Mouse (Mus musculus): ENCODE data around the gene Zbtb16. TPM values are rescaled to one million over a fixed set of nuclear protein-coding genes. Genes with fewer than 3 reads are reported as not detected.

Gene Zbtb16
- polyA plus RNA-seq, 1 experiment from 2014 or later: 2.3 TPM

DNA sequence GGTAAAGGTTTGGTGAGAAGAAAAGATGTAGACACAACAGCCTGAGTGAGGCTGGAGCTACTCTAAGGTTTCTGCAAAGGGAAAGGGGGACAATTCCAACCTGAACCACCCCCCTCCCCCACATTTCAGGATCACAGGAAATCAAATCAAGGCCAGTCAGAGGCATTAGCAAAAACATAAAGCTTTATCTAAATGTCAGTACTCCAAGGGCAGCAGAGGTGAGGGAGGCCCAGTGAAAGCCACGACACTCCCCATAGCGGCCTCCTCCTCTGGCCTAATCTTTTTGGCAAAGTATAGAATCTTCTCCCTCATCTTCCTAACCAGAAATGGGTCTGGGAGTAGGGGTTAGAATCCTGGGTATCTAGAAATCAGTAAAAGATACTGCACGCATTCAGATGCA lies 113.0 kb downstream of the Zbtb16 start:
- WGBS: 30% methylated on average over 3 of the region's 3 CpGs
- Histone ChIP-seq H3K27ac (ENCODE audit: low read depth, low read length) (no peak overlapping the region), H3K4me2 (no peak overlapping the region; the same call in 1 of the 2 replicates)

DNA sequence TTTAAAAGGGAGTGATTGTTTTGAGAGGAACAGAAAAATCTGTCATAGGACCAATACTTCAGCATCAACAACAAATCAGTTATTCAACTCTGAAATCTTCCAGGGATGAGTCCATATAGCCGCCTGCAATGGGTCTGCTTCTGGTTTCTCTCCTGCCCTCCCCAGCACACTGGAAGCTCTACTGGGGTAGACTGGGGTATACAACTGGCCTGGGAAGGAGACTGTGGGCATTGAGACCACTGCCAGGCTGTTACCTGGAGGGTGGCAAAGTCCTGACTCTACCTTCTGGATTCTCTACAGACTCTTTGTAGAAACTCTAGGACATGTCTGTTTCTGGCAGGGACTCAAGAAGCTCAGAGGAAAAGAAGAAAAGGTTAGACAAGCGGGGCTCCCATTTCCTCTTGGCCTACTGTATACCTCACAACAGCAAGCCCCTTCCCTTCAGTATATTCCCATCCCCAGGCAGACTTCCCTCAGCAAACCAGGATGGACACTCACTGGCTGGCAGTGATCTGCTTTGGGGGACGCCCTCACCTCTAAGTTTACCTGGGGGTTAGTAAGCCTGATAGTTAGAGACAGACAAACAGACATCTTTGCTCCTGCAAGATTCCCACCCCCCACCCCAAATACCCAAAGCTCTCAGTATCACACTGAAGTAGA lies 113.6 kb downstream of the Zbtb16 start:
- no peak overlapping the region for H3K4me2 ChIP-seq
- 82% methylated on average over 3 of the region's 3 CpGs for WGBS
- no peaks in the 10 kb centered on the region for H3K9me3 ChIP-seq (ENCODE audit: control insufficient read depth, low read length)
- H3K4me1 ChIP-seq (replicated peaks; ENCODE audit: control insufficient read depth, insufficient read depth, low read length): peaks cover 10% of the 10 kb centered on the region; the same call in 1 of the 2 replicates
- no peak overlapping the region for H3K4me3 ChIP-seq (ENCODE audit: low read depth, low read length)
- H3K36me3 ChIP-seq (ENCODE audit: control insufficient read depth, insufficient read depth, low read length): no peaks in the 10 kb centered on the region
- H3K9ac ChIP-seq (ENCODE audit: low read depth, low read length): no peak overlapping the region
- H3K27ac ChIP-seq (ENCODE audit: low read depth, low read length): no peak overlapping the region
- no peak for DNase-seq (ENCODE audit: low spot score)
- ATAC-seq (replicated peaks; ENCODE audit: low FRiP score): no peak
- no peaks in the 10 kb centered on the region for H3K27me3 ChIP-seq (replicated peaks; ENCODE audit: control insufficient read depth, insufficient read depth, low read length)

More for the DNA sequence above, 113.0 kb downstream of the Zbtb16 start:
- DNase-seq (ENCODE audit: low spot score): no peak
- no peak overlapping the region for H3K4me3 ChIP-seq (ENCODE audit: low read depth, low read length)
- no peaks in the 10 kb centered on the region for H3K9me3 ChIP-seq (ENCODE audit: control insufficient read depth, low read length)
- no peaks in the 10 kb centered on the region for H3K36me3 ChIP-seq (ENCODE audit: control insufficient read depth, insufficient read depth, low read length)
- ATAC-seq (replicated peaks; ENCODE audit: low FRiP score): no peak
- H3K27me3 ChIP-seq (replicated peaks; ENCODE audit: control insufficient read depth, insufficient read depth, low read length): no peaks in the 10 kb centered on the region
- peaks cover 10% of the 10 kb centered on the region; the same call in 1 of the 2 replicates for H3K4me1 ChIP-seq (replicated peaks; ENCODE audit: control insufficient read depth, insufficient read depth, low read length)
- no peak overlapping the region for H3K9ac ChIP-seq (ENCODE audit: low read depth, low read length)

DNA sequence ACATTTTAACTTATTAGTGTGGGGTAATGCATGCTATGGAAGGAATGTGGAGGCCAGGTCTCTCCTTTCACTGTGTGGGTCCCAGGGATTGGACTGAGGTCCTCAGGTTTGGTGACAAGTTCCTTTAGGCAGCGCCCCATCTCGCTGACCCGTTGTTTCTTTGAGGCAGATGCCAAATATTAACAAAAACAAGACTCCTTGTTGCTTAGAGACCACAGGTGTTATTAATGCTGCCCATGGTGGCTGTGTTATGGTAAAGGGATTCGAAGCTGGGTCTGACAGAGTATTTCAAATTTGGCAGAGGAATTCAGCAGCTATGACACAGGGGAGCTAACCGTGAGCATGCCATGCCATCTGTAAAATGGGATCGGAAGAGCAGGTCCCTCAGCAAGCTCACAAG lies 114.4 kb downstream of the Zbtb16 start:
- WGBS: 87% methylated on average over 6 of the region's 6 CpGs
- Histone ChIP-seq H3K9me3 (ENCODE audit: control insufficient read depth, low read length) (no peaks in the 10 kb centered on the region), H3K4me2 (no peak overlapping the region), H3K27me3 (replicated peaks; ENCODE audit: control insufficient read depth, insufficient read depth, low read length) (no peaks in the 10 kb centered on the region), H3K4me3 (ENCODE audit: low read depth, low read length) (no peak overlapping the region), H3K4me1 (replicated peaks; ENCODE audit: control insufficient read depth, insufficient read depth, low read length) (peaks cover 10% of the 10 kb centered on the region; the same call in 1 of the 2 replicates), H3K36me3 (ENCODE audit: control insufficient read depth, insufficient read depth, low read length) (no peaks in the 10 kb centered on the region), H3K27ac (ENCODE audit: low read depth, low read length) (no peak overlapping the region), H3K9ac (ENCODE audit: low read depth, low read length) (no peak overlapping the region)
- ATAC-seq (replicated peaks; ENCODE audit: low FRiP score): no peak
- DNase-seq (ENCODE audit: low spot score): no peak

DNA sequence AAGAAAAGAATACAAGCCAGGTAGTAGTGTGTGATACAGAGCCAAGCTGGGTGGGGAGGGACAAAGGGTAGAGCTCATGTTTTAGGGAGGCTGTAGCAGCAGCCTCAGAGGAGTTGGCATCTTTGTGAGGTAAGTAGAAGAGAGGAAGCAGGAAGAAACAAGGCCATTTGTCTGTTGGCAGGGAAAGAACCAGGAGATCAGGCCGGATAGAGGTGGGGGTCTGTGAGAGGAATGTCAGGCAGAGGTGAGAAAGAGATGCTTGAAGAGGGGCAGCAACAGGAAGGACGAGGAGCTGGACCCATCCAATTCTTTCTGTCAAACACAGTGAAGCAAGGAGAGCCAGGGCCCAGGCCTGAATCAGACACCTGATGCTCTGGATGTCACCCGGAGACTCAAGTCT lies 114.8 kb downstream of the Zbtb16 start:
- Histone ChIP-seq H3K9me3 (ENCODE audit: control insufficient read depth, low read length) (no peaks in the 10 kb centered on the region), H3K9ac (ENCODE audit: low read depth, low read length) (no peak overlapping the region), H3K4me3 (ENCODE audit: low read depth, low read length) (no peak overlapping the region), H3K36me3 (ENCODE audit: control insufficient read depth, insufficient read depth, low read length) (no peaks in the 10 kb centered on the region), H3K27me3 (replicated peaks; ENCODE audit: control insufficient read depth, insufficient read depth, low read length) (no peaks in the 10 kb centered on the region), H3K27ac (ENCODE audit: low read depth, low read length) (no peak overlapping the region), H3K4me2 (no peak overlapping the region), H3K4me1 (replicated peaks; ENCODE audit: control insufficient read depth, insufficient read depth, low read length) (peaks cover 10% of the 10 kb centered on the region; the same call in 1 of the 2 replicates)
- WGBS: 64% methylated on average over 3 of the region's 3 CpGs
- DNase-seq (ENCODE audit: low spot score) (no peak), ATAC-seq (replicated peaks; ENCODE audit: low FRiP score) (no peak)

DNA sequence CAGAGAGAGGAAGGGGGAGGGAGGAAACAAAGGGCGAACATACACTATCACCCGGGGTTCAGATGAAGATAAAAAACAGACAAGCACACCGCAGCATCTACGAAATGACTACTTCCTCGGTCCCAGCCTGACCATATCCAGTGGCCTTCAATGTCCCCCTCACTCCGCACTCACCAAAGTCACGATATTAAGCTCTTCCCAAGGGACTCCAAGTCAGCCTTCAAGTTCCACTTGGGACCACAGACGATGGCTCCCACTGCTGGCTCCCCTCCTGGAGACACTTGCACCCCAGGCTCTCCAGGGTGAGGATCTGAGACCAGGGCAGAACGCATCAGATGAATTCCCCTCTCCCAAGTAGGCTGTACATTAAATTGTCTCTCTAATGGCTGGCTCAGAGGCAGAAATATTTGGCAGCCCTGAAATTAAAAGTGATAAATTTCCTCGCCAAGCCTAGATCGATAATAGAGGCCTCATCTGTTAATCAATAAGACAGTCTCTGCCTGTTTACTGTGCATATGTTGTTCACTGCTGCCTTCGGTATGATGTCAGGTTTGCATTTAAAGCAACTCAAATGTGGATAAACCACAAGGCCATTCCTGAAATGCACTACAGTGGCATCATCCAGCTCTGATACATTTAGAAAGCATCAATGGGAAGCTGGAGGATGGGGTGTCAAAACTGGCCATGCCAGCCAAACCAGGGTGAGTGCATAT lies 115.6 kb downstream of the Zbtb16 start:
- 76% methylated on average over 12 of the region's 12 CpGs for WGBS
- ATAC-seq (replicated peaks; ENCODE audit: low FRiP score): no peak
- no peak overlapping the region for H3K27ac ChIP-seq (ENCODE audit: low read depth, low read length)
- peaks cover 10% of the 10 kb centered on the region; the same call in 1 of the 2 replicates for H3K4me1 ChIP-seq (replicated peaks; ENCODE audit: control insufficient read depth, insufficient read depth, low read length)
- H3K27me3 ChIP-seq (replicated peaks; ENCODE audit: control insufficient read depth, insufficient read depth, low read length): no peaks in the 10 kb centered on the region
- no peak overlapping the region for H3K4me2 ChIP-seq
- no peak overlapping the region for H3K9ac ChIP-seq (ENCODE audit: low read depth, low read length)
- no peaks in the 10 kb centered on the region for H3K36me3 ChIP-seq (ENCODE audit: control insufficient read depth, insufficient read depth, low read length)
- H3K9me3 ChIP-seq (ENCODE audit: control insufficient read depth, low read length): no peaks in the 10 kb centered on the region
- no peak overlapping the region for H3K4me3 ChIP-seq (ENCODE audit: low read depth, low read length)
- DNase-seq (ENCODE audit: low spot score): no peak

- Histone ChIP-seq H3K27me3 (replicated peaks; ENCODE audit: control insufficient read depth, insufficient read depth, low read length) (no peaks in the 10 kb centered on the region), H3K9me3 (ENCODE audit: control insufficient read depth, low read length) (no peaks in the 10 kb centered on the region), H3K4me3 (ENCODE audit: low read depth, low read length) (no peak overlapping the region), H3K9ac (ENCODE audit: low read depth, low read length) (no peak overlapping the region), H3K36me3 (ENCODE audit: control insufficient read depth, insufficient read depth, low read length) (no peaks in the 10 kb centered on the region), H3K4me1 (replicated peaks; ENCODE audit: control insufficient read depth, insufficient read depth, low read length) (peaks cover 10% of the 10 kb centered on the region; the same call in 1 of the 2 replicates), H3K4me2 (no peak overlapping the region), H3K27ac (ENCODE audit: low read depth, low read length) (no peak overlapping the region)
- no peak for DNase-seq (ENCODE audit: low spot score)
- WGBS: 88% methylated on average over 4 of the region's 4 CpGs
- no peak for ATAC-seq (replicated peaks; ENCODE audit: low FRiP score)
Measured at GRCm38 (mm10) chr9:48719619-48720018, 116.4 kb downstream of the Zbtb16 start.

GRCm38 (mm10) chr9:48716549-48716948 lies 119.5 kb downstream of the Zbtb16 start:
- H3K4me3 ChIP-seq (ENCODE audit: low read depth, low read length): no peak overlapping the region
- H3K27me3 ChIP-seq (replicated peaks; ENCODE audit: control insufficient read depth, insufficient read depth, low read length): no peaks in the 10 kb centered on the region
- H3K9me3 ChIP-seq (ENCODE audit: control insufficient read depth, low read length): no peaks in the 10 kb centered on the region
- peaks cover 14% of the 10 kb centered on the region for H3K4me1 ChIP-seq (replicated peaks; ENCODE audit: control insufficient read depth, insufficient read depth, low read length)
- 83% methylated on average over 8 of the region's 8 CpGs for WGBS
- H3K36me3 ChIP-seq (ENCODE audit: control insufficient read depth, insufficient read depth, low read length): no peaks in the 10 kb centered on the region
- H3K4me2 ChIP-seq: no peak overlapping the region
- no peak overlapping the region for H3K27ac ChIP-seq (ENCODE audit: low read depth, low read length)
- no peak for ATAC-seq (replicated peaks; ENCODE audit: low FRiP score)
- DNase-seq (ENCODE audit: low spot score): no peak
- H3K9ac ChIP-seq (ENCODE audit: low read depth, low read length): no peak overlapping the region

GRCm38 (mm10) chr9:48715042-48715441 lies 121.0 kb downstream of the Zbtb16 start:
- no peak for DNase-seq (ENCODE audit: low spot score)
- ATAC-seq (replicated peaks; ENCODE audit: low FRiP score): no peak
- Histone ChIP-seq H3K4me1 (replicated peaks; ENCODE audit: control insufficient read depth, insufficient read depth, low read length) (peaks cover 28% of the 10 kb centered on the region), H3K9ac (ENCODE audit: low read depth, low read length) (no peak overlapping the region), H3K4me2 (no peak overlapping the region), H3K9me3 (ENCODE audit: control insufficient read depth, low read length) (no peaks in the 10 kb centered on the region), H3K4me3 (ENCODE audit: low read depth, low read length) (no peak overlapping the region), H3K27ac (ENCODE audit: low read depth, low read length) (no peak overlapping the region), H3K36me3 (ENCODE audit: control insufficient read depth, insufficient read depth, low read length) (no peaks in the 10 kb centered on the region), H3K27me3 (replicated peaks; ENCODE audit: control insufficient read depth, insufficient read depth, low read length) (no peaks in the 10 kb centered on the region)
- 73% methylated on average over 8 of the region's 8 CpGs for WGBS

GRCm38 (mm10) chr9:48713779-48714178 lies 122.2 kb downstream of the Zbtb16 start:
- ATAC-seq (replicated peaks; ENCODE audit: low FRiP score) (no peak), DNase-seq (ENCODE audit: low spot score) (no peak)
- Histone ChIP-seq H3K9ac (ENCODE audit: low read depth, low read length) (no peak overlapping the region), H3K4me2 (no peak overlapping the region), H3K9me3 (ENCODE audit: control insufficient read depth, low read length) (no peaks in the 10 kb centered on the region), H3K36me3 (ENCODE audit: control insufficient read depth, insufficient read depth, low read length) (no peaks in the 10 kb centered on the region), H3K4me1 (replicated peaks; ENCODE audit: control insufficient read depth, insufficient read depth, low read length) (peaks cover 28% of the 10 kb centered on the region), H3K27me3 (replicated peaks; ENCODE audit: control insufficient read depth, insufficient read depth, low read length) (no peaks in the 10 kb centered on the region), H3K27ac (ENCODE audit: low read depth, low read length) (no peak overlapping the region), H3K4me3 (ENCODE audit: low read depth, low read length) (no peak overlapping the region)
- WGBS: 81% methylated on average over 8 of the region's 8 CpGs
